Mouse (Mus musculus) frontal cortex, adult (tissue): ENCODE data around the gene Myo18b.

Experiments used
- ATAC-seq: cut with Nextera tagmentation; 2 replicates; pipeline ENCODE4 v1.9.2; 2017; ENCODE audit warnings: mild to moderate bottlenecking, moderate library complexity, mixed read lengths; ENCODE audit not compliant: low TSS enrichment

Myo18b gene

DNA sequence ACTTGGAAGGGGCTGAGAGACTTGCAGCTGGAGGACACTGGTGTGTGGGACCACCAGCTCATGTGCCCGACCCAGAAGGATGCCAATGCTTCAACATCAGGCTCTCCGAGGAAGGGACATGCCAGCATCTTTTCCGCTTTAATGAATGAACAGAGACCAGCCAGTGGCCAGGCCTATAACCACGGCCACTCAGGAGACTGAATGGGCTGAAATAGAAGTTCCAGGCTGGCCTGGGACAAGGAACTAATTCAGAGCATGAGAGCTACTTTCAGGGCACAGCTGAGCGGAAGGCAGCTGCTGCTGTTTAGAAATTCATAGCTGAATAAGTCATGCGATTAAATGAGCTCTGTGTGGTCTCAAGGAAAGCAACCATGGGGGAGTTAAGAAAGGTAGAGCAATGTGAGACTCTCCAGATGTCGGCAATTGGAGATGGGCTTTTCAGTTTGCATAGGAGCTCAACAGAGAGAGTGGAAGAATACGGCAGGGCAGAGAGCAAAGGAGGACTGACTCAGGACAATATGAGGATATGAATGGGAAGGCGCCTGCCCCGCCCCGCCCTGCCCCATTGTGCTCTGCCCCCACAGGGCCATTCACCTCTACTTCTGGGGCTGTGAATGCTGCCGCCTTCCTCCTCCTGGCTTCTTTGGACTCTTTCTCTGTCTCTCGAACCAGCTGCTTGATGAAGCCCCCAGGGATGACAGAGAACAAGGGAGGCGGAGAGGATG is 18.6 kb downstream of the Myo18b start:
- 0 out of 2 replicates have a peak, but pooled peaks have one; percentile 34 for ATAC-seq

DNA sequence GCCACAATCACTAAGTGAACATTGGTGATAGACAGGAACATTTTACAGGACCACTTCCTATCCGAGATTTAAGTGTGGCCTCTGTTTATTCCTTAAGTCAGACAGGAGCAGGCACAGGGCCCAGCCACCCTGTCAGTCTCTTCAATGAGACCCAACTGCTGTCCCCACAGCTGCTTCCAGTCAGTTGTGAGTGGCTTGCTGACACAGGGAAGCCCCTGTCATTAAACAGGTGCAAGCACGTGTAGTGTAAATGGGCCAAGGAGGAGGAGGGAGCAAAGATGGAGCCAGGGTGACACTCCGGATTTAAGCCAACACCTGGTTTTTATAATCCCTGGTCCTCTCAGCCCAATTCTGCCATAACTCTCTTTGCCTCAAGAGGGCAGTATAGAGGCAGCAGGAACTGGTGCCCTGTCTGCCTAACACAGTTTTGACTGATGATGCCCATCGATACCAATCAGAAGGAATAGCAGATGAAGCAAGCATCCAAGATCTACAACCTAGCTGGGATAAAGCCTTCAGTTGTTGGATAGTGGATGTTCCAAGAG is 19.2 kb downstream of the Myo18b start:
- peak; percentile 65 for ATAC-seq

DNA sequence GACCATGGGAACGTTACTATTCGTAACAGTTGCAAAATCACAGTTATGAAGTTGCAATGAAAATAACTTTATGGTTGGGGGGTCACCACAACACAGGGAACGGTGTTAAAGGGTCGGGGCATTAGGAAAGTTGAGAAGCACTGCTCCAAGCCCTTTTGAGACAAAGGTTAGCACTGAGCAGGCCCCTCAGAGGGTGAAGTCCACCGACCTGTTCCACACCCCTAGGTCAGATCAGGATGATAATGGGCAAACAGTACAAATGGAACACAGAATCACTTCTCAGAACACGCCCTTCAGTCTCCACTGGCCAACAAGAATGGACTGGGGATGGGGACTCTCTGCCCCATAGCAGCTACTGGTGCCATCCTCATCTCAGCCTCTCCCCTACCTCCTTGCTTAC is 23.2 kb downstream of the Myo18b start:
- no peak for ATAC-seq

DNA sequence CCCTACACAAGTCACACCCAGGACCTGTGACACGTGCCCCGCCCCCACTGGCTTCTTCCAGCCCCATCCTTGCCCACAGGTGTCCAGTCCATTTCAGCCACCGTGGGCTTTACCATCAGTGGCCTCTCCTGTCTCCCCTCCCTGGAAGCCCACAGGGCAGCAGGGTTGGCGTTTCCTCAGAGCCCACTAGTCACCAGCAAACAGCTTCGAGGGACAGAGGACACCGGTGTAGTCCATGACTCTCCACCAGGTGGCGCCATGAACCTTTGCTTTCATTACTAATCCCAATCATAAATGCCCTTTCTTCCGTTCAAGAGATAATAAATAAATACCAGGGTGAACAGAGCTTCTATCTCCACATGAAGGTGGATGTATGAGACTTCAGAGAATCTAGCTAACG is 25.4 kb downstream of the Myo18b start:
- ATAC-seq: peak; percentile 52

DNA sequence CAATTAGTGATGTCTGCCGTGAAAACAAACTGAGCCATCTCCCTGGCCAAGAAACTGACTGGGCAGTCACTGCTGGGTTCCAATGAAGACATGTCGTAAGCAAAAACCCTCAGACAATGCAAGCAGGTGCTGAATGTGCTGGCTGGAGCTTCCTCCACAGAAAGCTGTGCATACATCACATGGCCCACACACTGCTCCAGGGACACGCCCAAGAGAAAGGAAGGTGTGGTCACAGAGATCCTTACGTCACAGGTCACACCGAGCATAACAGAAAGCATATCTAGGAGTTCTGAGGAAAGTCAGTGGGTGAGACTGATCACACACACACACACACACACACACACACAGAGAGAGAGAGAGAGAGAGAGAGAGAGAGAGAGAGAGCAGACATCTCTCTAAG is 27.5 kb downstream of the Myo18b start:
- no peak for ATAC-seq

DNA sequence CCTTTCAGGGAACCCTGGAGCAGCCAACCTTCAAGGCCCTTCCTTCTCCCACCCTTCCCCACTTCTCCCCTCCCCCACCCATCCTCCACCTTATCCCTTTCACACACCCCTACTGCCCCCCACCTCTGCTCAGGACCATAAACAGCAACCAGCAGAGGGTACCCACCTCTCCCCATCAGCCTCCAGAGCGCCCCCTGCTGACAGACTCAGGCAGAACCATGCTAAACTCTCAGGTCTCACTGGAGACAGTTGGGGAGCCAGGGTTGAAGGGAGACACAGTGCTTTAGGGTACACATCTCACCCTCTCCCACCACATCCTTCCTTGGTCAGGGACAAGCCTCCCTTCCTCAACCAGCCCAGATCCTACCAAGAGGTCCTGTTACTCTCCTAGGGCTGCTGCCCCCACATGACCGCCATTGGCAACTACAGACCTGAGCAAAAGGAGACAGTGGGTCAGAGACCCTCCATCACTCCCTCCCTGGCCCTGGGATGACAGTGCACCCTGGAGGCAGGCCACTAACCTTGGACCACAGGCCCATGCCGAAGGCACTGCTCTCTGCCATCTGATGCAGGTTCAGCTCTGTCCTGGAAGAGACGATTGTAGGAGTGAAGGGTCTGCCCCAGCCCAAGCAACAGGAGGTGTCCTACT is 31.3 kb downstream of the Myo18b start:
- no peak for ATAC-seq

DNA sequence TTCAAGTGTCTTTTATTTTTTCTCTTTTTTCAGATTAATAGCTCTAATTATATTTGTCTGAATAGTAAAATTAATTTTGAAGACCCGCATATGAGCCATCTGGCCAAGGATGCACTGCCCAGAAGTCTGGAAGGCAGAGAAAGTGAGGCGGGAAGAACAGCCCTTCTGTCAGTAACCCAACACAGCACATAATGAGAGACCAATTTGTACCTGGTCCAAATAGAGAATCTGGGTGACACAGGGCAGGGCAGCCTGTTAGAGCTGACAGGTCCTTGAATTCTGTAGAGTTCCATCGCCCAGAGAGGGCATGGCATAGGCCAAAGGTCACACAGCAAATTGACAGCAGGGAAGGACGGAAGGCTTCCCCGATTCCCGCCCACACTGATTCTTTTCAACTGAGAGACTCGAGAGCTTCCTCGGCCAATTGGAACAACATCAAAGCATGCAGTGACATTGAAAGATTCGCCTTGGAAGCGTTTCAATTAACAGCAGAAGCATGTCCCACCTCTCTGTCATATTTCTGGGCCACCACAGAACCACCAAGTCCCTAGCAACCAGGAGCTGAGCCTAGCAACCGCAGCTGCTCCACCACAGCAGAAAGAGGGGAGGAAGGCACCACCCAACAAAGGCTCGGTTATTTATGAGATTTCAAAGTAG is 36.7 kb downstream of the Myo18b start:
- ATAC-seq: peak; percentile 73; the same call in 1 of the 2 replicates

DNA sequence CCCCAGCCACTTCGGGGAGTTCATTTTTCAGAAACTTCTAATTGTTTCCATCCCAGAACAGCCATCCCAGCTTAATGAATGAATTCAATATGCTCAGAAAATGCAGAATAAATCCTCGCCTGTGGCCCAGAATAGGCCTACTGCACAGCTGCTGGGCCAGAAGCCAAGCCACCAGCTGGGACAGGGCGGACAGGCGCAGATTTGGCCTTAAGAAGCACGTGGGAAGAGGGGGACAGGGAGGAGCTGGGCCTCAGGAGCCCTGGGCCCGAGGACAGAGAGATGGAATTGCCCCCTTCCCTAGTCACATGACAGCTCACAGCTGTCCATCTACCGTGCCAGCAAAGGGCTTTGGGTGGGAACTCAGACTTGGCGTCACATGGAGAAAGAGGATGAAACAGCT is 43.0 kb downstream of the Myo18b start:
- peak; percentile 39; the same call in 1 of the 2 replicates for ATAC-seq

DNA sequence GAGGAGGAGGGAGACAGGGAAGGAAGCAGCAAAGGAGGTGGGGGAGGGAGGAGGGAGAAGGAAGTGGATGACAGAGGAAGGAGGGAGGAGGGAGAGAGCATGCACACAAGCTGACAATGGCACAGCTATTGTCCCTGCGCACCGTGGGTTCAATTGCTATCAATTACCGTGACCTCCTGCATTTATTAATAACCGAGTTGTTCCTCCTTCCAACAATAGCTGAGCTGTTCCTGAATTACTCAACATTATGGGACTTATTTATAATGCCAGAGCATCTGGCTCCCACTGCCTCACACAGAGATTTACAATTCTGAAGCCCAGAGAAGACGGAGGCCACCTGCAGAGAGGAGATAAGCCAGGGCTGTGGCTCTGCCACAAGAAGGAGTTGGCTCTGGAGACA is 44.8 kb downstream of the Myo18b start:
- no peak for ATAC-seq

DNA sequence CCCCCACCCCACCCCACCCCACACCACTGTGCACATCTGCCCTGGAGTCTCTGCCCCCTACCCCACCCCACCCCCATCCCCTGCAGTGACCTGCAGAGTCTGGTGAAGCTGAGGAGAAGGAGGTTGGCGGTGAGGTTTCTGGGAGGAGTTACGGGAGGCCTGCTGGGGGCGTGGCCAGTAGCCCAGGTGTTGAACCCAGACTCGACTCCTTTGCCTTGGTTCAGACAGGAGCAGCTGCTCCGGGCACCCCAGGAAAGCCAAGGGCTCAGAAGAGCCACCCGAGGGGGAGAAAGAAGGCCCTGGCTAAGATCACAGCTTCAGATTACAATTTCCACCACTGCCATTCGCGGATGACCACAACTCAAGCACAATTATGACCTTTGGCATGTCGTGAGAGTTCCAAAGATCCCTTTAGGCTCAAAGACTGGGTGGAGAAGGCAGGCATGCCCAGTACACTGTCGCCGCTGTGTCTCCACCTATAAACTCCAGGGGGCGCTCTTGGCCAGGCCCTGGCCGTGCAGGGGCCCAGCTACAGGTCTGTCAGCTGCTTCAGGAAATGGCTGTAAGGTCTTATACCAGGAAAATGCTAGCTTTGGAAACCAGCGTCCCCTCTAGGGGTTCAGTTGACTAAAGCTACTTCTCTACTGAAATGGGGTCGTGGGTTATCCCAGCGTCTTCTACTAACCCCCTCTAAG is 47.4 kb downstream of the Myo18b start:
- ATAC-seq: peak; percentile 52

DNA sequence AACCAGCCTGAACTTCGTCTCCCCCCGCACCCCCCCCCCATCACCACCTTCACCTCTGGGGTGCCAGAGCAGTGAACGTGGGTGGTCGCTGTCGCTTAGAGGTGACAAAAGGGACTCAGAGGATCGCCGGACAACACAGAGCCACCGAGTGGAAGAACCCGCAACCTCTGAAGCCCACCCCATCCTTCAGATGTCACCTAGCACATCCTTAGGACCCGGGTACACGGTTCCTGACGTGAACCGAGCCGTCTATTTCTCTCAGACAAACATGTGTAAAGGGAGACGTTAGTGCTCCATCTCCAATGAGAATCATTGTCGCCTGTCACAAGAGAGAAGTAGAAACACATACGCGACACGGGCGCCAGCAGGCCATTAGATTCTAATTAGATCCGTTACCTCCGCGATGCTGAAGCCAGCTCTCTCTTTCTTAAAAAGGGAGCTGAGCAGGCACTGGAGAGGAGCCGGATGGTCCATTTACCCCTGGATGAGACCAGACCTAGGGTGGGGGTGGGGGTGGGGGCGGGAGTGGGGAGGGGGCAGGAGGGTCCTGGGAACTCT is 48.1 kb downstream of the Myo18b start:
- ATAC-seq: no peak

DNA sequence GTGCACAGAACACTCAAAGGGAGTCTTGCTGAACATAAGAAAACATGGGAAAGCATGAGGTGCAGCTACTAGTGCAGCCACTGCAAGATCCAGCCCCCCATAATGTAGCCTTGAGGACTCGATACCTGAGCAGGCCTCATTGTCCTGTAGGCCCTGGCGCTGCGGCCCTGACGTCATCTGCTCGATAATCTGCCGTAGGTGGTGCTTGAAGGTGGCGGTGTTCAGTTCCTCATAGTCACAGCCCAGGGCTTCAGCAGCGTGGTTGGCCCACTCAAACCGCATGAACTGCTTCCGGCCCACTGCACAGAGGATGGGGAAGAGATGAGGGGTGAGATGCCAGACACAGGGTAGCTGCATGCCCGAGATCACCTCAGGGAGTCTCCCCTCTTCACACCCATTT is 50.0 kb downstream of the Myo18b start:
- no peak for ATAC-seq

DNA sequence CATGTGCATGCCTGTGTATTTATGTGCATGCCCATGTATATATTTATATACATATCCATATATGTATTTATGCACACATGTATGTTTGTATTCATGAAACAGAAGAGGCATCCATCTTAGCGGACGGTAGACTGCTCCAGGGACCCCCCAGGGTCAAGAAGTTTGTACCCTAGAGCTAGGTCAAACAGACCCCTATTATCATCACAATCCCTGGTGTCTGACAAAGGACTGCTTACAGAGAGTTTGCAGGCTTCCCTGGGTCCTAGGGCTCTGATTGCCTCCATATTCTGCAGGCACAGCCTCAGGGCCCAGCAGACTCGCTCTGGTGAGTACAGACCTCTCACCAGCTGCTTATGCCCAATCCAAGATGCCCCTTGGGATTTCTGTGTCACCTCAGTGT is 51.7 kb downstream of the Myo18b start:
- ATAC-seq: no peak

DNA sequence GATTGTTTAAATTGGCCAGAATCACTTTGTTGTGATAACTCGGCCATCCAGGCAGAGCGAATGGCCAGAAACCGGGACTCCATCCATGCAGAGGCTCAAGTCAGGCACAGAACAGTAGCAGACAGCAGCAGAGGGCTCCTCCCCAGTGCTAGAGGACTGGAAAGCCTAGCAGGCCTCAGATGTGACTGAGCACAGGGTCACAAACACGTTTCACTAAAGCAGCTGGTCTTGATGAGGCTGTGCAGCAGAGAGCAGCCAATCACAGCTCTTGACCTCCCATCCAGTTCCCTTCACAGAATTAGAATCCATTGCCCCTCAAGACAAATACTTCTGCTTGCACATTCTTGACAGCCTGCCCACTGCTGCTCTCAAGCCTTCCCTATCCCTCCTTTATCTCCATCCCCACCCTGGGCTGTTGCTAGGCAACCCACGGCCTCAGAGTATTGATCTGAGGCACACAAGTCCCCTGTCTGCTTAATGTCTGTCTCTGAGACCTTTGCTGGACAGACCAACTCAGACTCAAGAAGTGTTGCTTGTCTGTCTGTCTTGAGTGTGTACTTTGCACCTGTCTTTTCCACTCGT is 52.4 kb downstream of the Myo18b start:
- ATAC-seq: no peak

DNA sequence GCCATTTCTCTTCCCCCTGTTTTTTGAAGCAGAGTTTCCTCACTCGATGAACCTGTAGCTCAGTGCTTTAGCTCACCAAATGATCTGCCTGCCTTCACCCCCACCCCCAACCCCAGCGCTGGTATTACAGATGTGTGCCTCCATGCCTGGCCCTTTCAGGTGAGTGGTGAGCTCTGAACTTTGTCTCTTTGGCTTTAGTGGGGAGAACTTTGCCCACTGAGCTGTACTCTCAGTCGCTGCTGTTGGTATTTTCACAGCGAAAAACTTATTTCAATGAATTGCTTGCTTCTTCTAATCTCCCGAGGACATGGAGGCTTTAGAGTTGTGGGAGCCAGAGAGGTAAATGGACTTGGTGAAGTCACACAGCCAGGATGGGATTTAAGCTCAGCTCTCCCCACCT is 53.5 kb downstream of the Myo18b start:
- no peak for ATAC-seq

DNA sequence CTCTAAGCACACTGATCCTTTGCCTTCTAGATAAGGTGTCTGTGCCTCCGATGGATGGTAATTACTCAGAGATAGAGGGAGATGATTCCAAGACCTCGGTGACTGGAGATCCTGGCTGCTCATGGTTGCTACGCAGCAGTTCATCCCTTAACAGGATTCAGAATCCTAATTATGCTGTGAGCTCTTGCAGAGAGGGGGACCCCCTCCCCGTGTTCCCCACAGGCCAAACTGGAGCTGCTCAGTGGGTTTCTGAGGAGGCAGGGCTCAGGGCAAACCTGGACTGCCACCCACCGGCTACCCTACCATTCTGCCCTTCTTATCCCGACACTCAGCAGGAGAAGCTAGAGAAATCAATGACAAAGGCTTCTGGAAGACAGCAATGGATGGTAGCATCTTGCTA is 54.3 kb downstream of the Myo18b start:
- no peak for ATAC-seq

DNA sequence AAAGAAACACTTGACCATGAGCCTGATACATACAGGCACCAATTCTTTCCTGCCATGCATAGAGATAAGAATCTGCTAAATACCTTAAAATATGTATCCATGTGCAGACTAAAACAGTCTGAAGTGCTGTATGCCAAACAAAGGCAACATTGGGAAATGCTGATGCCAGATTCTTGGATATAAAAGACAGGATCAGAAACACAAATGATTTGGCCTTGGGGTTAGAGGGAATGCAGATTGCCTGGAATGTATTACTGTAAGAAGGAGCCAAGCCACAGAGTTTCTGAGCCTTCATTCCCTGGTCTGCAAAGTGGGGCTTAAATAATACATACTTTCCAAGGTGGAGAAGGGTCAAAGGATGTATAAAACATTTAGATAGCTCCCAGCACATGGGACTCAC is 61.3 kb downstream of the Myo18b start:
- no peak for ATAC-seq

DNA sequence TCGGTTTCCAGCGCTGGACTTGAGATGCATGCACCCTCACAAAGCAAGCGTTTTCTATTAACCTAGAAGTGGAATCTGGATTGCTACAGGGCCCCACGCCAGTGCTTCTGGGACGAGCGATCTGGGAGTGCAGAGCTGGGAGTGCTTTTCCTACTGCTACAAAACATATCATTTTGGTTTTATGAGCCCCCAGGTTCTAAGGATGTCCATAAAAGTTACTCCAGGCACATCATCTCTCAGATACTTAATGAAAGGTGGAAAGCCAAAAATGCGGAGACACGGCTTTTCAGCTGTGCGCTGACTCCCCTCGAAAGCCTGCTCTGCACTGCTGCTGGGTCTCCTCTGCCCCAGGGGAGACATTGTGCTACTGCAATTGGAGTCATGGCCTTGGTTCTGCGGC is 62.3 kb downstream of the Myo18b start:
- no peak for ATAC-seq

DNA sequence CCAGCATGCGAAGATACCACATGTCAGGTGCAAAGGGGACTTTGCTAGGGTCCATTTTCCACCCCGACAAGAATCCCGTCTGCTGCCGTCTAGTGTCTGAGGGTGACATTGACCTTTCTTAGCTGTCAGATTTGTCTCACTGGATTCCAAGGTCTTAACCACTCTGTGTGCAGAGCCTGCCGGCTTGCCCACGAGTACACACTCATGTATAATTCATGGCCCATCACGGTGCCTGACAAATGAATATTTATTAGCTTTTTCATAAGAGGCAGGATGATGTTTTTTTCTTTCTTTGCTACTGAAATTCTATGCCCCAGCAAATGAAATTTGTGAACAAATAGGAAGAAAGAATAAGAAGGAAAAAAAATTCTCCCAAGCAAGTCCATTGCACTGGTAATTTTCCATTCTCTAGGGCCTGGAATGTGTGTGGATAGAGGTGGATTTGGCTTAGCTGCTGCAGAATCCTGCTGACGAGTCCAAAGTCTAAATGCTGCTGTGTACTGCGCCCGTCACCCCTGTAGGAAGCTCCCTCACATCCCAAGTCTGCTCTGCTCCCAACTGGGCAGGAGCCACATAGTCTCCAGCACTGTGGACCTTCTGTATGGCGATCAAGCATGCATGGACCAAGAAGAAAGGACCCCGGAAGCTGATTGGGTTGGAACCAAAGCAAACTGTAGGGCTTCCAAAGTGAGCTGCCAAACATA is 70.9 kb downstream of the Myo18b start:
- ATAC-seq: peak; percentile 91

DNA sequence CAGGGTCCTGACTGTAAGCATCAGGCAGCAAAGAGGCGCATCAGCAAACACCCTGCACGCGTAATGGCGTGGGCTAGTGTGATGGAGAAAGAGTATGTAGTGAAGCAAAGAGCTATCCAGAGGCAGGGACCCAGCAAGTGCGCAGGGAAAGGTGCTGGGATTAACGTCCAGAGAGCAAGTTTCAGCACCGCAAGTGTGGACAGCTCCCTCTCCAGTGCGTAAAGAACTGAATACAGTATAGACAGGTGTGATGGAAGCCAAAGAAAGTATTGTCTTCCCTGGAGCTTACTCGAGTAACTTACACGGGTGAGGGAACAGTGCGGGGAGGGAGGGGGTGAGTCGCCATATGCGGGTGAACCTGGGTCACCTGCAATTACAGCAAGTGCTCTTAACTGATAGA is 71.8 kb downstream of the Myo18b start:
- no peak for ATAC-seq

DNA sequence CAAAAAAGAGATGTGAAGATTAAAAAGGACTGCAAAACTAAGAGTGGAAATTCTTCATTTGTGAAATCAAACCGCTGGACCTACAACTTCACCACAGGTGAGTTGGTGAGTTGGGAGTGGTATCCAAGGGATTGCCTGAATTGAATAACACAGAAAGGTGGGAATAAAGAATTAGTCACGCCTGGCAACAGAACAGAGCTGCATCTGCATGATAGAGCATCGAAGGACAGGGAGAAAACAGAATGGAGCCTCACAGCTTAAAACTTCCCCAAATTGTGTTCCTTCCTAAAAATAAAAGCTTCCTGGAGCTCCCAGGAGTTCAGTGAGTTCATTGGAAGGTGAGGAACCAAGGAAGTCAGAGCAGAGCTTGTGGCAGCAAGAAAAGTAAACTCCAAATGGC is 73.7 kb downstream of the Myo18b start:
- no peak for ATAC-seq
